Mouse (Mus musculus): ENCODE measurements at regions not wholly inside any gene's neighbourhood (a gene's known extent, or its start where the extent isn't known, plus 50 kb on each side); places are given as distances from the start of the nearest gene placed in this dataset.

DNA sequence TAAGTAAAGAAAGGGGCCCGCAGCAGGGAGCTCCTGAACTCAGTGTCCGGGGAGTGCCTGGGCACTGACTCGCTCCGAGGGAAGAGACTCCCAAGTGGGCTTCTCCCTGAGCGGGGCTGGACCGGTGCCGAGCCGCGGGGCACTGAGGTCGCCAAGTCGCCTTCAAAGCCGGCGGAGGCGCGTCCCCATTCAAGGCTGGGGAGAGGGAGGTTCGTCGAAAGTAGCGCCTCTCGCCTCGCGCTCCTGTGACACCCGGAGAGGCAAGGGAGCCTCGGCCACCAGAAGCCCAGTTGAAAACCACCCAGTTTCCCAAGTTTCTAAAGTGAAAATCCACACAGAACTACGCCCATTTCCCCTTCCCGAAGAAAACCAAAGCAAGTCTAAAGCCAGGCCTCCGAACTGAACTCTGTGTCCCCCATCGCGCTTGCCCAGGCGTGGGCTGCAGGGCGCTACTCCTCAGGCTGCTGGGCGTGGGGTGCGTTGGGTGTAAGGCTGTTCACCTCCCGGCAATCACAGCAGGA, 79.6 kb downstream of the Kcnrg start:
- TF ChIP-seq GATA1 (IDR thresholded peaks at IDR 0.05; ENCODE audit: low read length) (no peak), TAL1 (IDR thresholded peaks at IDR 0.05; ENCODE audit: low read length) (no peak)

Measured in erythroblast, embryonic 14.5 days (primary cell).